Mouse (Mus musculus) olfactory bulb, adult 2 months (tissue): ENCODE data around the gene Iah1.

Source experiments
- CTCF ChIP-seq: fragments of 200-500 bp; IDR thresholded peaks from 2 replicates; pipeline ENCODE4 v1.5.1; 2012; ENCODE audit warnings: low read depth, mild to moderate bottlenecking, low read length, moderate library complexity; ENCODE audit not compliant: insufficient read depth
- POLR2A ChIP-seq: fragments of 200-500 bp; IDR thresholded peaks from 2 replicates; pipeline ENCODE4 v1.6.1; 2012; ENCODE audit warnings: mild to moderate bottlenecking, low read depth, low read length, moderate library complexity; ENCODE audit not compliant: insufficient read depth

- no peak for TF ChIP-seq CTCF
- no peak for TF ChIP-seq POLR2A
Measured at GRCm38 (mm10) chr12:21306721-21307120, 9.5 kb upstream of the Iah1 start.
